8 mouse cellular contexts compared by ENCODE assay signal in genomic region chr6:57743333-57743732, GRCm38 (mm10). TPM values are rescaled to one million over a fixed set of nuclear protein-coding genes. Genes with fewer than 3 reads are reported as not detected.
A peak's percentile ranks its signal among the peaks of the same experiment; 100 is the strongest.
DNase-seq lines count a peak whose midpoint lies in the region; ATAC-seq and TF ChIP-seq lines count a peak whose summit lies in the region.

No protein-coding gene starts in this region.

- no peak overlapping the region for H3K27ac ChIP-seq in kidney, adult 2 months (ENCODE audit: insufficient read depth, low read depth, low read length)

- peak; percentile 62 for TF ChIP-seq CTCF in kidney, adult 2 months (conservative IDR thresholded peaks at IDR 0.05; ENCODE audit: insufficient read depth, insufficient read length, low read depth, low read length)

- no peaks in the 10 kb centered on the region for H3K27me3 ChIP-seq in kidney, adult 2 months (replicated peaks; ENCODE audit: control insufficient read depth, insufficient read depth, low read length)

- WGBS in kidney, adult 2 months = 86% methylated on average over 2 of the region's 2 CpGs

- no peak for TF ChIP-seq POLR2A in kidney, adult 2 months (IDR thresholded peaks at IDR 0.05; ENCODE audit: low read depth, low read length)

- DNase-seq in kidney, adult 2 months = peak; percentile 8
- no peak for DNase-seq in kidney, adult 11 months
- DNase-seq in NIH3T3 (ENCODE audit: low read depth) = peak; percentile 39
- DNase-seq in induced T-regulatory cell, adult 2 months (ENCODE audit: low read depth) = peak; percentile 38
- DNase-seq in layer of hippocampus, postnatal 14 days (ENCODE audit: low spot score in 2 of 2) = no peak
- DNase-seq in left cerebral cortex, adult 18-20 months (ENCODE audit: low spot score in 2 of 2) = no peak
- no peak for DNase-seq in ovary, postnatal 10 days (ENCODE audit: low spot score)

- H3K4me3 ChIP-seq in kidney, adult 2 months (ENCODE audit: insufficient read depth, low read depth, low read length) = no peak overlapping the region

- peak; percentile 83 for ATAC-seq in monocyte, adult 5-6 weeks (replicated peaks; ENCODE audit: insufficient number of reproducible peaks, low FRiP score, low TSS enrichment, poor library complexity, severe bottlenecking)

- no peaks in the 10 kb centered on the region for H3K4me1 ChIP-seq in kidney, adult 2 months (ENCODE audit: control insufficient read depth, insufficient read depth, low read length)

- no peaks in the 10 kb centered on the region for H3K36me3 ChIP-seq in kidney, adult 2 months (ENCODE audit: control insufficient read depth, insufficient read depth, low read length)

RNA-seq across cellular contexts. Expression of gene Lancl2, which starts 41.0 kb away (rescaled TPM):
- polyA plus RNA-seq in kidney, adult 2 months (2012; rRNA removed) = 4.1 and 5.0 TPM in 2 replicates
- total RNA-seq in monocyte, adult 5-6 weeks (2017) = 6.5 to 16.1 TPM (median 9.9 TPM) in 3 replicates
- 100 to 1,000 TPM; 108 to 109 TPM for total RNA-seq in layer of hippocampus, postnatal 14 days (2021)
- total RNA-seq in left cerebral cortex, adult 18-20 months (2021) = 100 to 1,000 TPM; 104 to 111 TPM

RNA-seq across cellular contexts. Expression of gene Pyurf, which starts 51.5 kb away (rescaled TPM):
- polyA plus RNA-seq in kidney, adult 2 months (2012; rRNA removed) = 19.2 and 19.5 TPM in 2 replicates
- total RNA-seq in monocyte, adult 5-6 weeks (2017) = 15.8 to 17.8 TPM (median 16.6 TPM) in 3 replicates
- 1 to 10 TPM; 6.8 to 7.5 TPM for total RNA-seq in layer of hippocampus, postnatal 14 days (2021)
- 10 to 100 TPM in 1 of 2 experiments, 1 to 10 TPM in 1; 9.0 to 10.3 TPM for total RNA-seq in left cerebral cortex, adult 18-20 months (2021)

Comparison
In these comparisons a context has a peak if more than half of its experiments do, and no peak if none do; other contexts are left out.
1. DNase-seq: peak in kidney, adult 2 months (single experiment), NIH3T3 (single experiment) and induced T-regulatory cell, adult 2 months (single experiment); none in kidney, adult 11 months (single experiment), layer of hippocampus, postnatal 14 days (0 of 2), left cerebral cortex, adult 18-20 months (0 of 2) and ovary, postnatal 10 days (single experiment).